Comparison of ENCODE assay signal across 17 mouse cellular contexts in the genomic region with DNA sequence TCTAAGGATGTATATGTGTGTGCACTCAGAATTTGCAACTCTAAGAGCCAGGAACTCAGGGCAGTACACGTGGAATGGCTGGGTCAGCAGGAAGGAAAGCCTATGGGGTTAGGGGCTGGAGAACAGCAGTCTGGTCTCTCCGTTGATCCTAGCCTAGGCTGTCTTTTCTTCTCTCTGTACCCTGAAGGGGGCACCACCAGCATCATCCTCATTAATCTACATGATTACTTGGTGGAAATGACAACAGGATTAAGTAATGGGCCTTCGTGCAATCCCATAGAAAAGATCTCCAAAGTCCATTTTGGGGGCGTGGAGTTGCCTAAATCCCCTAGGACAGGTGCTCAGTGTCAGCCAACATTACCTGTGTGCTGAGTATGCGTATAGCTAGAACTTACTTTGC. TPM values are rescaled to one million over a fixed set of nuclear protein-coding genes. Genes with fewer than 3 reads are reported as not detected.
DNase-seq lines count a peak whose midpoint lies in the region; ATAC-seq and TF ChIP-seq lines count a peak whose summit lies in the region.
"Had no signal": no experiment of that assay in that cellular context is flagged by ENCODE, and none has a peak within 500 bp of the region (broad histone marks: within the 10 kb centered on the region; RNA-seq: fewer than 3 reads in every experiment).

No protein-coding gene starts in this region.

- ATAC-seq in lung, postnatal 0 days, result no peak
- ATAC-seq in hindbrain, postnatal 0 days, result no peak

- H3K27me3 ChIP-seq in heart, adult 2 months (ENCODE audit: control insufficient read depth, insufficient read depth, low read length), result no peaks in the 10 kb centered on the region
- H3K27me3 ChIP-seq in lung, postnatal 0 days (replicated peaks; ENCODE audit: insufficient read depth, low read length), result no peaks in the 10 kb centered on the region
- no peaks in the 10 kb centered on the region for H3K27me3 ChIP-seq in hindbrain, postnatal 0 days (ENCODE audit: insufficient read depth, low read length)
- H3K27me3 ChIP-seq: embryonic facial prominence, embryonic 13.5 days; heart, embryonic 13.5 days; lung, embryonic 15.5 days; stomach, embryonic 15.5 days had no signal

- WGBS in heart, adult 2 months, result 74% methylated on average over 5 of the region's 5 CpGs
- WGBS in lung, postnatal 0 days, result 78% methylated on average over 5 of the region's 5 CpGs
- WGBS in lung, adult 2 months, result 69% methylated on average over 5 of the region's 5 CpGs
- 66% methylated on average over 5 of the region's 5 CpGs for WGBS in hindbrain, postnatal 0 days

- H3K4me1 ChIP-seq in heart, adult 2 months (ENCODE audit: control insufficient read depth, insufficient read depth, low read length), result peaks cover 3% of the 10 kb centered on the region; the same call in 1 of the 2 replicates
- H3K4me1 ChIP-seq in lung, postnatal 0 days (ENCODE audit: insufficient read depth, low read depth, low read length), result no peaks in the 10 kb centered on the region
- 0 out of 2 replicates have a peak, but pooled peaks cover 2% of the 10 kb centered on the region for H3K4me1 ChIP-seq in lung, adult 2 months (ENCODE audit: control insufficient read depth, insufficient read depth, low read length)
- H3K4me1 ChIP-seq in cortical plate, adult 2 months (ENCODE audit: control insufficient read depth, insufficient read depth, low read length), result peaks cover 4% of the 10 kb centered on the region
- H3K4me1 ChIP-seq in hindbrain, postnatal 0 days (ENCODE audit: insufficient read depth, low read length), result peaks cover 34% of the 10 kb centered on the region

- no peak overlapping the region for H3K27ac ChIP-seq in heart, adult 2 months
- H3K27ac ChIP-seq in lung, postnatal 0 days (ENCODE audit: low read length), result no peak overlapping the region
- 0 out of 2 replicates have a peak overlapping the region, but pooled peaks have one; percentile 35 for H3K27ac ChIP-seq in cortical plate, adult 2 months (ENCODE audit: insufficient read depth, low read length)
- H3K27ac ChIP-seq in hindbrain, postnatal 0 days, result peak overlapping the region; percentile 86; the same call in 1 of the 2 replicates
- H3K27ac ChIP-seq: embryonic facial prominence, embryonic 13.5 days; heart, embryonic 13.5 days; lung, embryonic 15.5 days; stomach, embryonic 15.5 days had no signal

- H3K4me2 ChIP-seq in lung, postnatal 0 days (replicated peaks; ENCODE audit: low read depth, low read length), result no peak overlapping the region
- H3K4me2 ChIP-seq in hindbrain, postnatal 0 days (ENCODE audit: low read depth, low read length), result no peak overlapping the region
- H3K4me2 ChIP-seq: embryonic facial prominence, embryonic 13.5 days; heart, embryonic 13.5 days; lung, embryonic 15.5 days; stomach, embryonic 15.5 days had no signal

- H3K9ac ChIP-seq in heart, adult 2 months (ENCODE audit: low read depth, low read length), result no peak overlapping the region
- H3K9ac ChIP-seq in lung, postnatal 0 days (replicated peaks; ENCODE audit: low read depth), result no peak overlapping the region
- no peak overlapping the region for H3K9ac ChIP-seq in hindbrain, postnatal 0 days (replicated peaks; ENCODE audit: low read length)
- H3K9ac ChIP-seq: embryonic facial prominence, embryonic 13.5 days; heart, embryonic 13.5 days; lung, embryonic 15.5 days; stomach, embryonic 15.5 days had no signal

- no peak for DNase-seq in heart, adult 2 months
- no peak for DNase-seq in heart, postnatal 36 days
- no peak for DNase-seq in lung, postnatal 0 days (ENCODE audit: low spot score)
- no peak for DNase-seq in lung, adult 2 months
- peak; percentile 40 for DNase-seq in hindbrain, postnatal 0 days (ENCODE audit: low spot score)
- no peak for DNase-seq in adrenal gland, adult 18-20 months (ENCODE audit: low spot score in 2 of 2)
- DNase-seq: adrenal gland, postnatal 10 days; cerebellum, adult 9-10 months; kidney, adult 8-10 months; spleen, adult 18-20 months; thymus, postnatal 14 days had no signal

- no peak for TF ChIP-seq EP300 in heart, adult 2 months (IDR thresholded peaks at IDR 0.05; ENCODE audit: insufficient read depth, low read depth, low read length)
- TF ChIP-seq EP300 in lung, postnatal 0 days (IDR thresholded peaks at IDR 0.05), result no peak

- H3K79me2 ChIP-seq in heart, adult 2 months (replicated peaks; ENCODE audit: control insufficient read depth, insufficient read depth, low read length), result no peaks in the 10 kb centered on the region

- intact Hi-C loops in heart, adult 2 months (cut with DNase I), result no loop called here
- intact Hi-C loops in heart, postnatal 36 days (cut with DNase I), result no loop called here

- TF ChIP-seq POLR2A in heart, adult 2 months (IDR thresholded peaks at IDR 0.05; ENCODE audit: insufficient read depth, low read depth, low read length), result no peak
- TF ChIP-seq POLR2A in lung, adult 2 months (IDR thresholded peaks at IDR 0.05; ENCODE audit: borderline replicate concordance, extremely low read depth, low read depth, low read length), result no peak
- TF ChIP-seq POLR2A in cortical plate, adult 2 months (IDR thresholded peaks at IDR 0.05; ENCODE audit: extremely low read depth, insufficient read depth, low read length), result no peak

- 0 out of 2 replicates have a peak, but pooled peaks cover 2% of the 10 kb centered on the region for H3K36me3 ChIP-seq in heart, adult 2 months (ENCODE audit: control insufficient read depth, insufficient read depth, low read length)
- no peaks in the 10 kb centered on the region for H3K36me3 ChIP-seq in lung, postnatal 0 days (ENCODE audit: insufficient read depth, low read length)
- peaks cover 19% of the 10 kb centered on the region; the same call in 1 of the 2 replicates for H3K36me3 ChIP-seq in hindbrain, postnatal 0 days (ENCODE audit: insufficient read depth, low read length)

- H3K9me3 ChIP-seq in lung, postnatal 0 days (ENCODE audit: low read length), result no peaks in the 10 kb centered on the region
- no peaks in the 10 kb centered on the region for H3K9me3 ChIP-seq in hindbrain, postnatal 0 days (ENCODE audit: low read length)
- H3K9me3 ChIP-seq: embryonic facial prominence, embryonic 13.5 days; G1E; heart, embryonic 13.5 days; lung, embryonic 15.5 days; stomach, embryonic 15.5 days had no signal

- H3K4me3 ChIP-seq in heart, adult 2 months, result no peak overlapping the region
- no peak overlapping the region for H3K4me3 ChIP-seq in lung, postnatal 0 days (ENCODE audit: low read depth, low read length)
- H3K4me3 ChIP-seq in lung, adult 2 months (replicated peaks; ENCODE audit: extremely low read depth, low read depth, low read length), result no peak overlapping the region
- H3K4me3 ChIP-seq in cortical plate, adult 2 months (ENCODE audit: insufficient read depth, low read length), result no peak overlapping the region
- H3K4me3 ChIP-seq in hindbrain, postnatal 0 days (ENCODE audit: low read length), result no peak overlapping the region
- H3K4me3 ChIP-seq: embryonic facial prominence, embryonic 13.5 days; heart, embryonic 13.5 days; lung, embryonic 15.5 days; stomach, embryonic 15.5 days had no signal

- peak; percentile 49 for TF ChIP-seq CTCF in heart, adult 2 months (IDR thresholded peaks at IDR 0.05)
- peak; percentile 51 for TF ChIP-seq CTCF in lung, postnatal 0 days (IDR thresholded peaks at IDR 0.05)
- no peak for TF ChIP-seq CTCF in lung, adult 2 months (IDR thresholded peaks at IDR 0.05; ENCODE audit: insufficient read depth, low read length)
- 0 out of 2 replicates have a peak, but pooled peaks have one; percentile 12 for TF ChIP-seq CTCF in cortical plate, adult 2 months (IDR thresholded peaks at IDR 0.05; ENCODE audit: extremely low read depth, insufficient read depth, low read length)
- peak; percentile 35; the same call in 1 of the 2 replicates for TF ChIP-seq CTCF in hindbrain, postnatal 0 days (IDR thresholded peaks at IDR 0.05; ENCODE audit: low read depth)

RNA-seq across cellular contexts. Expression of gene Vac14, which starts 44.2 kb away (rescaled TPM):
- total RNA-seq in heart, adult 2 months (2021), result 10 to 100 TPM; 15.7 to 15.8 TPM
- 24.9 and 27.0 TPM in 2 replicates for polyA plus RNA-seq in heart, adult 2 months (2012; rRNA removed)
- 10 to 100 TPM; 14.7 to 16.8 TPM for total RNA-seq in heart, postnatal 36 days (2021)
- polyA plus RNA-seq in lung, postnatal 0 days (2015; fragmentation: Nextera tagmentation; extraction: Ambion mirVana), result 10.0 and 11.1 TPM in 2 replicates
- polyA plus RNA-seq in lung, adult 2 months (2012; rRNA removed), result 33.3 TPM in 2 replicates
- polyA plus RNA-seq in cortical plate, adult 2 months (2012; rRNA removed), result 23.2 and 24.3 TPM in 2 replicates
- 42.1 and 44.1 TPM in 2 replicates for total RNA-seq in hindbrain, postnatal 0 days (2014; rRNA removed)
- polyA plus RNA-seq in hindbrain, postnatal 0 days (2015; fragmentation: Nextera tagmentation; extraction: Ambion mirVana), result 22.4 and 26.1 TPM in 2 replicates
- 10 to 100 TPM; 29.8 to 32.8 TPM for total RNA-seq in adrenal gland, adult 18-20 months (2021)

RNA-seq across cellular contexts. Expression of gene Mtss1l, which starts 58.7 kb away (rescaled TPM):
- total RNA-seq in heart, adult 2 months (2021), result 10 to 100 TPM; 38.8 to 39.6 TPM
- polyA plus RNA-seq in heart, adult 2 months (2012; rRNA removed), result 34.3 and 39.7 TPM in 2 replicates
- 10 to 100 TPM; 34.3 to 38.1 TPM for total RNA-seq in heart, postnatal 36 days (2021)
- polyA plus RNA-seq in lung, postnatal 0 days (2015; fragmentation: Nextera tagmentation; extraction: Ambion mirVana), result 13.8 and 16.6 TPM in 2 replicates
- 120 and 125 TPM in 2 replicates for polyA plus RNA-seq in lung, adult 2 months (2012; rRNA removed)
- 156 and 161 TPM in 2 replicates for polyA plus RNA-seq in cortical plate, adult 2 months (2012; rRNA removed)
- 76.2 and 81.0 TPM in 2 replicates for total RNA-seq in hindbrain, postnatal 0 days (2014; rRNA removed)
- 32.9 TPM in 2 replicates for polyA plus RNA-seq in hindbrain, postnatal 0 days (2015; fragmentation: Nextera tagmentation; extraction: Ambion mirVana)
- 10 to 100 TPM; 18.6 to 20.0 TPM for total RNA-seq in adrenal gland, adult 18-20 months (2021)

Comparison
In these comparisons a context has a peak if more than half of its experiments do, and no peak if none do; other contexts are left out.
1. H3K27ac ChIP-seq: peak in cortical plate, adult 2 months (single experiment) and hindbrain, postnatal 0 days (single experiment); none in heart, adult 2 months (single experiment) and lung, postnatal 0 days (single experiment).